ENCODE assay signal across 16 mouse cellular contexts in the genomic region with DNA sequence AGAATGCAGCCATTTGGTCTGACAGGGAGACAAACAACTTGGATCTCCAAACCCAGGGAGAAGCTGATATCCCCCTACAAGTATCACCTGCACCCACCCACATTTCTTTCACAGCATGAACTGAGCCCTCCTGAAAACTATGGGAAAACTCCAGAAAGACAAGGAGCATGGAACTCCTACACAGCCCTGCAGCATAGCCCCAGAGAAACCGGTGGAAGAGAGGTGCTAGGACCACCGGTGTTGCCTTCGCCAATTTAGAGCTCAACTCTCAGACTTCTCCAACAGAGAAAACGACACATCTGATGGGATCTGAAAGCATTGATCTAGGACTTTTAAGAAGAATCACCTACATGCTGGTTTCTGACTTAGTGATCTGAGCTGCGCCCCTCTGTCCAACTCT.
"Had no signal": no experiment of that assay in that cellular context is flagged by ENCODE, and none has a peak within 500 bp of the region (broad histone marks: within the 10 kb centered on the region; RNA-seq: fewer than 3 reads in every experiment).

No protein-coding gene starts in this region.

- ATAC-seq: inflammation-experienced regulatory T-cells, adult 6 months; intestine, embryonic 15.5 days had no signal

- H3K27me3 ChIP-seq: heart, embryonic 15.5 days; kidney, embryonic 15.5 days; liver, embryonic 13.5 days had no signal

- H3K9ac ChIP-seq: heart, embryonic 13.5 days; heart, embryonic 15.5 days; hindbrain, embryonic 12.5 days; hindbrain, embryonic 14.5 days; intestine, embryonic 15.5 days; kidney, embryonic 15.5 days; limb, embryonic 12.5 days; liver, embryonic 13.5 days had no signal

- H3K27ac ChIP-seq: gastrocnemius, adult 2 months; heart, adult 2 months; heart, embryonic 13.5 days; heart, embryonic 15.5 days; hindbrain, embryonic 10.5 days; hindbrain, embryonic 12.5 days; hindbrain, embryonic 14.5 days; intestine, embryonic 15.5 days; kidney, embryonic 15.5 days; kidney, postnatal 0 days; limb, embryonic 12.5 days; liver, embryonic 13.5 days had no signal

- H3K36me3 ChIP-seq: heart, embryonic 13.5 days; heart, embryonic 15.5 days; hindbrain, embryonic 10.5 days; hindbrain, embryonic 12.5 days; intestine, embryonic 15.5 days; kidney, embryonic 15.5 days; limb, embryonic 12.5 days; liver, embryonic 13.5 days had no signal

- H3K4me2 ChIP-seq: heart, embryonic 13.5 days; heart, embryonic 15.5 days; hindbrain, embryonic 12.5 days; hindbrain, embryonic 14.5 days; intestine, embryonic 15.5 days; kidney, embryonic 15.5 days; limb, embryonic 12.5 days; liver, embryonic 11.5 days; liver, embryonic 13.5 days had no signal

- H3K4me3 ChIP-seq: gastrocnemius, adult 2 months; heart, adult 2 months; heart, embryonic 13.5 days; heart, embryonic 15.5 days; hindbrain, embryonic 10.5 days; hindbrain, embryonic 12.5 days; intestine, embryonic 15.5 days; kidney, embryonic 15.5 days; limb, embryonic 12.5 days; liver, embryonic 13.5 days had no signal

- DNase-seq: kidney, adult 11 months; left cerebral cortex, postnatal 4 days; liver, embryonic 13.5 days had no signal

- H3K9me3 ChIP-seq: heart, embryonic 13.5 days; heart, embryonic 15.5 days; hindbrain, embryonic 10.5 days; hindbrain, embryonic 12.5 days; intestine, embryonic 15.5 days; kidney, embryonic 15.5 days; limb, embryonic 12.5 days; liver, embryonic 13.5 days had no signal

- H3K4me1 ChIP-seq: heart, embryonic 15.5 days; intestine, embryonic 15.5 days; liver, embryonic 13.5 days had no signal
